Mouse (Mus musculus) megakaryocyte, embryonic 14.5 days (primary cell): ENCODE data around the gene Faah.

Experiments
- FLI1 ChIP-seq: IDR thresholded peaks from 2 replicates; pipeline ENCODE4 v1.6.1; 2012; ENCODE audit warnings: low read length, inconsistent platforms, mixed read lengths
- GATA1 ChIP-seq: IDR thresholded peaks from 3 replicates; pipeline ENCODE4 v1.6.1; 2012; ENCODE audit warnings: mixed read lengths, low read length, inconsistent platforms, borderline replicate concordance

GRCm38 (mm10) chr4:116016862-116017299 is 845 bp downstream of the Faah start:
- TF ChIP-seq GATA1 (no peak), FLI1 (no peak)
